Comparison of ENCODE assay signal across 27 mouse cellular contexts in the genomic region with DNA sequence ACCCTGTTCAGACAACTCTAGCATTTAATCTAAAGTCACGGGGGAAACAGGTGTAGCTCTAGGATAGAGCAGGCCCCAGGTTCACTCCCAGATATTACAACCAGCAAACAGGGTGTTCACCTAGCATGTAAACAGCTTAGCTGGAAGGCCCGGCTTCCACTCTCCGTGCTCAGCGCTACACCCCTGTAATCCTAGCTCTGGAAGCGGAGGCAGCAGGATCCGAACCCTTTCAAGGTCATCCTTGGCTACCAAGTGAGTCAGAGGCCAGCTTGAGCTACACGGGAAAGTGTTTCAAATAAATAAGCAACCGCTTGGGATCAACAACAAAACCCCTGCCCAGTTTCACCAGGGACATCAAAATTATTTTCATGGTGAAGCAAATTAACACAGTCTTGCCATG. TPM values are rescaled to one million over a fixed set of nuclear protein-coding genes. Genes with fewer than 3 reads are reported as not detected.
DNase-seq lines count a peak whose midpoint lies in the region; ATAC-seq and TF ChIP-seq lines count a peak whose summit lies in the region.
"Had no signal": no experiment of that assay in that cellular context is flagged by ENCODE, and none has a peak within 500 bp of the region (broad histone marks: within the 10 kb centered on the region; RNA-seq: fewer than 3 reads in every experiment).

No protein-coding gene starts in this region.

- H3K4me2 ChIP-seq in hindbrain, postnatal 0 days (ENCODE audit: low read depth, low read length), result no peak overlapping the region
- H3K4me2 ChIP-seq: forebrain, embryonic 13.5 days; heart, embryonic 13.5 days; hindbrain, embryonic 12.5 days; hindbrain, embryonic 15.5 days; intestine, embryonic 15.5 days had no signal

- H3K4me3 ChIP-seq in gastrocnemius, adult 2 months, result no peak overlapping the region
- H3K4me3 ChIP-seq in hindbrain, postnatal 0 days (ENCODE audit: low read length), result no peak overlapping the region
- H3K4me3 ChIP-seq: forebrain, embryonic 10.5 days; forebrain, embryonic 13.5 days; heart, adult 2 months; heart, embryonic 10.5 days; heart, embryonic 13.5 days; hindbrain, embryonic 12.5 days; hindbrain, embryonic 15.5 days; intestine, embryonic 15.5 days had no signal

- intact Hi-C loops in gastrocnemius, adult 2 months (cut with DNase I), result loop anchor here (5.0 kb wide), 1 partner anchor 237 kb away; no protein-coding TSS in a partner anchor
- intact Hi-C loops in left cerebral cortex, postnatal 14 days (cut with DNase I), result loop anchor here (5.0 kb wide), 1 partner anchor 127 kb away; no protein-coding TSS in a partner anchor

- no peak for TF ChIP-seq CTCF in gastrocnemius, adult 2 months (IDR thresholded peaks at IDR 0.05)
- TF ChIP-seq CTCF in hindbrain, postnatal 0 days (IDR thresholded peaks at IDR 0.05; ENCODE audit: low read depth), result no peak

- H3K4me1 ChIP-seq in hindbrain, postnatal 0 days (ENCODE audit: insufficient read depth, low read length), result no peaks in the 10 kb centered on the region; the same call in 1 of the 2 replicates

- H3K27ac ChIP-seq in gastrocnemius, adult 2 months, result no peak overlapping the region
- no peak overlapping the region for H3K27ac ChIP-seq in hindbrain, postnatal 0 days
- H3K27ac ChIP-seq: forebrain, embryonic 10.5 days; forebrain, embryonic 13.5 days; heart, adult 2 months; heart, embryonic 10.5 days; heart, embryonic 13.5 days; hindbrain, embryonic 12.5 days; hindbrain, embryonic 15.5 days; intestine, embryonic 15.5 days had no signal

- WGBS in hindbrain, postnatal 0 days, result 90% methylated on average over 8 of the region's 8 CpGs

- peak; percentile 58 for DNase-seq in adrenal gland, adult 2 months
- DNase-seq in adrenal gland, adult 18-20 months (ENCODE audit: low spot score in 2 of 2), result no peak
- peak; percentile 12 for DNase-seq in gastrocnemius, adult 2 months
- no peak for DNase-seq in gastrocnemius, postnatal 25 days
- DNase-seq in R1 (ENCODE audit: low read depth, low spot score), result peak; percentile 55
- DNase-seq in left cerebral cortex, postnatal 14 days (ENCODE audit: low spot score in 2 of 2), result no peak
- no peak for DNase-seq in hindbrain, postnatal 0 days (ENCODE audit: low spot score)
- DNase-seq: B cell, adult 2 months; cerebellum, adult 18-20 months; cerebellum, adult 9-10 months; cerebellum, postnatal 14 days; gastrocnemius, postnatal 14 days; kidney, adult 11 months; kidney, adult 8-10 months had no signal

- ATAC-seq in hindbrain, postnatal 0 days, result no peak
- ATAC-seq: forebrain, embryonic 13.5 days; forebrain, embryonic 16.5 days; intestine, embryonic 15.5 days had no signal

- H3K36me3 ChIP-seq in hindbrain, postnatal 0 days (ENCODE audit: insufficient read depth, low read length), result no peaks in the 10 kb centered on the region
- H3K36me3 ChIP-seq: forebrain, embryonic 10.5 days; heart, embryonic 10.5 days; heart, embryonic 13.5 days; hindbrain, embryonic 12.5 days; hindbrain, embryonic 15.5 days; intestine, embryonic 15.5 days had no signal

- H3K9me3 ChIP-seq in hindbrain, postnatal 0 days (ENCODE audit: low read length), result no peaks in the 10 kb centered on the region
- H3K9me3 ChIP-seq: forebrain, embryonic 10.5 days; forebrain, embryonic 13.5 days; heart, embryonic 10.5 days; heart, embryonic 13.5 days; hindbrain, embryonic 12.5 days; hindbrain, embryonic 15.5 days; intestine, embryonic 15.5 days had no signal

- no peak overlapping the region for H3K9ac ChIP-seq in hindbrain, postnatal 0 days (replicated peaks; ENCODE audit: low read length)
- H3K9ac ChIP-seq: forebrain, embryonic 13.5 days; heart, embryonic 13.5 days; hindbrain, embryonic 12.5 days; hindbrain, embryonic 15.5 days; intestine, embryonic 15.5 days had no signal

- peaks cover 4% of the 10 kb centered on the region; the same call in 1 of the 2 replicates for H3K27me3 ChIP-seq in hindbrain, postnatal 0 days (ENCODE audit: insufficient read depth, low read length)
- H3K27me3 ChIP-seq: CH12.LX had no signal

RNA-seq across cellular contexts. Expression of gene Aff1, which starts 2.0 kb away (rescaled TPM):
- 10 to 100 TPM; 32.8 to 50.0 TPM for total RNA-seq in adrenal gland, adult 2 months (2021)
- polyA plus RNA-seq in adrenal gland, adult 2 months (2012; rRNA removed), result 4.3 and 5.6 TPM in 2 replicates
- 10 to 100 TPM; 40.3 to 43.8 TPM for total RNA-seq in adrenal gland, adult 18-20 months (2021)
- 10 to 100 TPM; 46.7 to 52.8 TPM for total RNA-seq in gastrocnemius, adult 2 months (2021)
- total RNA-seq in gastrocnemius, postnatal 25 days (2021), result 10 to 100 TPM; 28.2 to 32.7 TPM
- 10 to 100 TPM in 1 of 2 experiments, 1 to 10 TPM in 1; 6.7 to 12.0 TPM for total RNA-seq in left cerebral cortex, postnatal 14 days (2021)
- total RNA-seq in hindbrain, postnatal 0 days (2014; rRNA removed), result 4.0 and 4.1 TPM in 2 replicates
- 1.3 and 2.6 TPM in 2 replicates for polyA plus RNA-seq in hindbrain, postnatal 0 days (2015; fragmentation: Nextera tagmentation; extraction: Ambion mirVana)

RNA-seq across cellular contexts. Expression of gene 1700016H13Rik, which starts 34.4 kb away (rescaled TPM):
- not detected for total RNA-seq in adrenal gland, adult 2 months (2021)
- polyA plus RNA-seq in adrenal gland, adult 2 months (2012; rRNA removed), result not detected in 2 replicates
- not detected for total RNA-seq in adrenal gland, adult 18-20 months (2021)
- total RNA-seq in gastrocnemius, adult 2 months (2021), result under 1 TPM; 0.50 to 0.94 TPM
- under 1 TPM; 0.31 to 0.72 TPM for total RNA-seq in gastrocnemius, postnatal 25 days (2021)
- total RNA-seq in left cerebral cortex, postnatal 14 days (2021), result not detected
- 0.37 TPM in 1 of 2 replicates, not detected in the other for total RNA-seq in hindbrain, postnatal 0 days (2014; rRNA removed)
- polyA plus RNA-seq in hindbrain, postnatal 0 days (2015; fragmentation: Nextera tagmentation; extraction: Ambion mirVana), result 0.13 TPM in 1 of 2 replicates, not detected in the other
- total RNA-seq: CH12.LX; heart, adult 2 months; heart, postnatal 25 days; hematopoietic stem cell, adult 5-6 weeks had no signal
- polyA plus RNA-seq: embryonic facial prominence, embryonic 14.5 days; heart, embryonic 10.5 days; hindbrain, embryonic 12.5 days had no signal

Comparison
In these comparisons a context has a peak if more than half of its experiments do, and no peak if none do; other contexts are left out.
1. DNase-seq: peak in adrenal gland, adult 2 months (single experiment), gastrocnemius, adult 2 months (single experiment) and R1 (single experiment); none in adrenal gland, adult 18-20 months (0 of 2), gastrocnemius, postnatal 25 days (single experiment), left cerebral cortex, postnatal 14 days (0 of 2) and hindbrain, postnatal 0 days (single experiment).